Mouse (Mus musculus): ENCODE measurements around the gene Igf2. TPM values are rescaled to one million over a fixed set of nuclear protein-coding genes. Genes with fewer than 3 reads are reported as not detected.

Gene Igf2
- polyA plus RNA-seq, 1 experiment from 2014 or later, result 53.2 TPM

DNA sequence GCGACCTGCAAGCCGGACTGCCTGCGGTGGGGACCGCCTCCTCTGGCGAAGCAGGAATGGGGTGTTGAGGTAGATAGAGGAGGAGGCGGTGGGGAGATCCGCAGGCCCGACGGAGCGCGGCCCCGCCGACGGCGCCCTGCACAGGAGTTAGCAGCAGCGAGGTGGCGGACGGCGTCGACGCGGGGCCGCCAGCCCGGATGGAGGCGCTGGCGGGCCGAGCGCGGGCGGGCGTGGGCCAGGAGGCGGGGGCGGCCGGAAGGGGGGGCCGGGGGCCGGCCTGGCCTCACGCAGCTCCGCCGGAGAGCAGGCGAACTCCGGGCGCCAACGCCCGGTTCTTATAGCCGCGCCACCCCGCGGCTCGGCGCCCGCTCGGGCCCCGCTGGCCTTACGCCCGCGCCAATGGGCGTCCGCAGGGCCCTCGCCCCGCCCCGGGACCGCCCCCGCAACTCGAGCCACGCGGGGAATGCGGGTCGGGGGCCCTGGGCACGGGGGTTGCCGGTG, 7.4 kb downstream of the Igf2 start:
- DNase-seq (ENCODE audit: low spot score), result no peak

DNA sequence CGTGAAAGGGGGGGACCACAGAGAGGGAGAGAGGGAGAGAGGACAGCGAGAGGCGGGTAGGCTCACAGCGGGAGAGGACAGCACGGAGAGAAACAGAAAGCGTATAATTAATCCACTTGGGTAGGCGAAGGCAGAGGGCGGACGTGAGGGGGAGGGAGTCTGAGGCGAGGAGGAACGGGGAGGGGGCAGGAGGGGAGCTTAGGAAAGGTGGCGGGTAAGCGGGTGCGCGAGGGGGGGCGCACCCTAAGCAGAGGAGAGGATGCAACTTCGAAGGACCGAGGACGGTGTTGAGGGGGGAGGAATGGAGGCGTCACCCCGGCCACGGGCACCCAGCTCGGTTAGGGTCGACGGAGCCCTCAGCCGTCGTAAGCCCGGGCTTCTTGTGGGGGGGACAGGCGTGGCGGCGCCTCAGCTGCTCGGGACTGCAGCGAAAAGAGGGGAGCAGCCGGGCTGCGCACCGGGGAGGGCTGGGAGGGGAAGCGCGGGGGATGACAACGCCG, 7.9 kb downstream of the Igf2 start:
- peak; percentile 20 for DNase-seq (ENCODE audit: low spot score)

DNA sequence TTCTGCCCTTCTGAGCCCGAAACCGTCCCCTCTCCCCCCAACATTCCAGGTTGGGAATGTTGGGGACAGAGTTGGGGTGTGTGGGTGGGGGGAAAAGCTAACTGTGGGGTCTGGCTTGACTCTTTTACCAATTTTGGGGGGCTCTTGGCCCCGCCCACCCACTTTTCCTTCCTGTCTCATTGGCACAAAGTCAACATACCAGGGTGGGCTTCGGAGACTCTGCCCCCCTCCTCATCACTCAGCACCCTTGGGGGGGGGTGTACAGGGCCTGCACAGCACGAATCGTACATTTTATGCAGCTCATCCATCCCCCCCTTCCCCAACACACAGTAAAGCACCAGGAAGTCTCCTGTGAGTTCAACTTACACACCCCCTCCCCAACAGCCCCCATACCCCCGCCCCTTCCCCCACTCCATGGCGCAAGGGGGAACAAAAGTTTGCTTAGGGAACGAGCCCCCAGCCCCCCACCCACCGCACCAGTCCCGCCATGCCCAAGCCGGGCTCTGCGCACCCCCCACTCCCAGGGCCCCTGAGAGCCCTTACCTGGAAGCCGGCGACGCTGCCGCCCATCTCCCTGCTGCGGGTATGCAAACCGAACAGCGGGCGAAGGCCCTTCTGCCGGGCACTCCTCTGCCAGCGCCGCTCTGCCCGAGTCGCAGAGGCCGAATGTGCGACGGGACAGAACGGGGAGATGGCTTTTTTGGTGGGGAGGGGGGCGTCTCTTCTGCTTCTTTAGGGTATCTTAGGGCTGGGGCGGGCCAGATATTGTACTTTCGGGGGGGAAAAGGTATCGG, 8.6 kb downstream of the Igf2 start:
- no peak for DNase-seq (ENCODE audit: low spot score)

DNA sequence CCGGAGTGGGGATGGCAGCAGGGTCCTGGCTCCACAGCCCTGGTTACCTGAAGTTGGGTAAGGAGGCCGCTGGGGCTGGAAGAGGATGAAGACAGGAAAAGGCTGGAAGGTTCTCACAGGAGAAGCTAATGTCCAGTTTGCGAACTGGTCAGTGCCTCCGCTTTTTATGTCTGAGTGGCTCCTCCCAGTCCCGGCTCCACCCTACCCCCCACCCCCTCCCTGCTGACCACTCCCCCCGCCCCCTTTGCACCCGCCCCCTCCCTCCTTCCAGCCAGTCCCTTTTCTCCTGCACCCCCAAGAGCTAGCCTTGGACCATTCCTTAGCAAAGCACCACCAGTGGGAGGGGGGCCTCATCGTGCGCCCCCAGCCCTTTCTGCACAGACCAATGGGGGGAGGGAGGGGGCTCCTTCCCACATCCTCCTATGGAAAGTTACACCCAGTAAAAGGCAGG, 9.2 kb downstream of the Igf2 start:
- DNase-seq (ENCODE audit: low spot score), result no peak

DNA sequence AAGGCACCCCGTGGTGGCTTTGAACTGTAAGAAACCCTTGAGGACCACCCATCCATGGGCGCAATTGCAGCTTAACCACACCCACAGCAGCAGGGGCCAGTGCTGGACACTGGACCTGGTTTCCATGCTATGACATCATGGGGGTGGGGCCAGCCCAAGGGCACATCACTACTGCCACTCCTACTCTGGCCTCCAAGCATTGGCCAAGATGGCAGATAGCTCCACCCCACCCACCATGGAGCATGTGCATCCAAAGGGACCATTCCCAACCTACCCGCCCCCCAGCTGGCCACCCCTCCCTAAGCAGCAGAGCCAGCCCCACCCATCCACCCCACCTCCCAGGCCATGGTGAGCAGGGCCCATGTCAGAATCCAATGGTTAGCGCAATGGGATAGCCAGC, 10.6 kb downstream of the Igf2 start:
- DNase-seq (ENCODE audit: low spot score), result no peak

DNA sequence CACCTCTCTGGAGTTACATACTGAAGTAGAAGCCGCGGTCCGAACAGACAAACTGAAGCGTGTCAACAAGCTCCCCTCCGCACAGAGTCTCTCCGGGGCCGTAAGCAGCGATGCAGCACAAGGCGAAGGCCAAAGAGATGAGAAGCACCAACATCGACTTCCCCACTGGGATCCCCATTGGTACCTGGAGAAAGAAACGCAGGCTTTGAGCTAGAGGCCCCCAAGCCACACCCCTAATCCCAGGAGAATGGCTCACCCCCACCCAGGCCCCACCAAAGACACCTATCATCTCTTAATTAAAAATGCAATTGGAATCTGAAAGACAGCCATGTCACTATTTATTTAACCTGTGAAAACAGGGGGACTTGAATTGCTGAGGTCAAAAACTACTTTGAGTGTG, 11.0 kb downstream of the Igf2 start:
- no peak for DNase-seq (ENCODE audit: low spot score)

DNA sequence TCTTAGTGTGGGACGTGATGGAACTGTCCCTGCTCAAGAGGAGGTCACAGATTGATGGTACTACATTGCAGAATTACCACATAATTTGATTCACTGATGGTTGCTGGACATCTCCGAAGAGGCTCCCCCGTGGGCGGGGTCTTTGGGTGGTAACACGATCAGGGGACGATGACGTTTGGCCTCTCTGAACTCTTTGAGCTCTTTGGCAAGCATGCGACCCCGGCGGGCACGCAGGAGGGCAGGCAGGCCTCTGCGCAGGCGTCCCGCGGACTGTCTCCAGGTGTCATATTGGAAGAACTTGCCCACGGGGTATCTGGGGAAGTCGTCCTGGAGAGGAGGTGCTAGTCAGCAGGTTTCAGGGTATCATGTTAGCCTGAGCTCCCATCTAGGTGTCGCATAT, 12.9 kb downstream of the Igf2 start:
- DNase-seq (ENCODE audit: low spot score), result no peak

DNA sequence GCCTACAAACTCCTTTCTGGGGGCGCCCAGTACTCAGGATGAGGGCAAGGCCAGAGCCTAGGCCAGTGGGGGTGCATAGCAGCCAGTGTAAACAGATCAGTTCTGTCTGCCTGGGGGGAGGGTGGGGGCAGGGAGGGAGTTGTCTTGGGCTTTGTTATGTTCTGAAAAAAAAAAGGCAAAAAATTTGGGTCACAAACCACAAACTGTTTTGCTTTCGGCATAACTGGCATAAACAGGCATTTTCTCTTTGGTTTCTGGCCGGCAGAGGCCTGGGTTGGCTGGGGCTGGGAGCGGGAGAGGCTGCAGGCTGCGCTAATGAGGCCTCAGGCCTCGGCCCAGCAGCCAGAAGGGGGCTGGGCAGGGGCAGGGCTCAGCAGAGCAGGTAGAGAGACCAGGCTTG, 19.9 kb downstream of the Igf2 start:
- DNase-seq (ENCODE audit: low spot score), result no peak

DNA sequence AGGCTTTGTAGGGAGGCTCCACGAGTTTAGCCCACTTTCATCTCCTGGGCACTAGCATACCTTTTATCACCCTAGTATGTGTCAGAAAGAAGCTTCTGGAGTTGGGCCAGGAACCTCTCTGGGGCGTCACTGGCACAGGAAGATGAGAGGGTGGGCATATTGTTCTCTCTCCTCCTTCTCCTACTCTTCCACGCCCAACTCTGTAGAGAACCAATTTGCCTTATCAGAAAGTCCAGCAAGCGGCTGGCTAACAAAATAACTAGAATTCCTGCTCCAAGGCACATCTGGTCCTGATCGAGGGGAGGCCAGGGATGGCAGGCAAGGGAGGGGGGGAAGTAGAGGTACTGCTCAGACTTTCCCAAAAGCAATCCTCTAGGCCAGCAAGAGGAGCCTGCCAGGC, 21.6 kb downstream of the Igf2 start:
- DNase-seq (ENCODE audit: low spot score), result no peak

DNA sequence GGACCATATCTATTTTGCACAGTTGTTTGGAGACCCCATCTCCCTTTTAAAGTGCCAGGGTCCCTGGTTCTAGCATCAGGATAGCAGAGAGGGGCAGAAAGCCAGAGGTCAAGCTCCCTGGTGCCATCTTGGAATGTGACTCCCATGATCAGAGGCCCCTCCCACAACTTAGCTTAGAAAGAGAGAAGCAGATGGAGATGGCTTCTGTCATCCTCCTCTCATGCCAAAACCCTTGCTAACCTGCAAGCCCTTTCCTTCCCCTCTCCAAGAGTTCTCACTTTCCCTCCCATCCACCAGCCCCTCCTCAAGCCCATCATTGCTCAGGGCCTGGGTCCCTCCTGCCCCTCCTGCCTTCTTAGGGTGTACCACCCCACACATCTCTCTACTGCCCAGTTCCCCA, 30.4 kb downstream of the Igf2 start:
- DNase-seq (ENCODE audit: low spot score), result no peak

DNA sequence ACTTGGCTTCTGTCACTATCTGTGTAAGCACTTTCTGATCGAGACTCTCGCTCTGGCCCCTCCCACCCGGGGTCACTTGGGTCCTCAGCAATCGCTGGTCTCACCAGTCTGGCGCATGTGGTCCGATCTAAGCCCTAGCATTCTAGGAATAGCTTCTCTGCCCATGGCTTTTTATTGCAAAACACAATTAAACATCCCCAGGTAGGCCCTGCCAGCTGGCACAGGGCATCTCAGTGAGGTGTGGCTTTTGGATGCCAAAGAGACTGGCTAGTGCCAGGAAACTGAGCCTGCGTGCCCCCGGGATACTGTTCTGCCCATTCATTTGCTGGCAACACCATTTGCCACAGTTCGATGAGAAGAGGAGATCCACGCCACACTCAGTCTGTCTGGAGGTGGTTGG, 35.9 kb downstream of the Igf2 start:
- DNase-seq (ENCODE audit: low spot score), result no peak

DNA sequence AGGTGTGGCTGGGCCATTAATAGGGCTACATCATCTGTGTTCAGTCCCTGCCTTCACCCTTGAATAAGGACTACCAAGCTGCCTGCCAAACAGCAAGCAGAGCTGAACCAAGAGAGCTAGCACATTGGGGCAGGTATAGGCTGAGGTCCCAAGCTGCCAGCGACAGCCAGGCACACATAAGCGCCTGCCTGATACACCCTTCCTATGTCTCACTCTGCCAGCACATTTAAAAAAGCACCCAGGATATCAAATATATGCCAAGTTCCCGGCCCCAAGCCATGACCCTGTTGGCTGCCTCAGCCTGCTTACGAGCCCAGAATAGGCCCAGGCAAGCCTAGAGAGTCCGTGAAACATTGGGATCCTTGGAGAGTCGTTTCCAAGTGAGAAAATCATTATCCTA, 36.8 kb downstream of the Igf2 start:
- DNase-seq (ENCODE audit: low spot score), result no peak

DNA sequence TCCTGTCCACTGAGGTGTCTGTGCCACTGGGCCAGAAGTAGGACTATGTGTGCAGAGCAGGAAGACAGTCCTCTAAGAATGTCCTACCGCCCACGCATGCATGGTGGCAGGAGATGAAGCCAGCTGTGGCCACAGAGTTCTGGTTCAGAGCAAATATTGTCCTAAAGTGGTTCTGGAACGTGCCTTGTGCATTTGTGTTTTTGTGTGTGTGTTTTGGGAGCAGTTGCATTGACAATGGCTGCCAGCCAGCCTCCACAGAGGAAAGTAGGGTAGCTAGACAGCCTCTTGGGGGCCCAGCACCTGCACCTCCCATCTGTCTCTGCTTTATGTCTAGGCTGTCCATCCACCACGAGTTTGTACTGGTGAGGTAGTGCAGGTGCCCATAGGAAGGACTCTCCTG, 44.4 kb downstream of the Igf2 start:
- no peak for DNase-seq (ENCODE audit: low spot score)

DNA sequence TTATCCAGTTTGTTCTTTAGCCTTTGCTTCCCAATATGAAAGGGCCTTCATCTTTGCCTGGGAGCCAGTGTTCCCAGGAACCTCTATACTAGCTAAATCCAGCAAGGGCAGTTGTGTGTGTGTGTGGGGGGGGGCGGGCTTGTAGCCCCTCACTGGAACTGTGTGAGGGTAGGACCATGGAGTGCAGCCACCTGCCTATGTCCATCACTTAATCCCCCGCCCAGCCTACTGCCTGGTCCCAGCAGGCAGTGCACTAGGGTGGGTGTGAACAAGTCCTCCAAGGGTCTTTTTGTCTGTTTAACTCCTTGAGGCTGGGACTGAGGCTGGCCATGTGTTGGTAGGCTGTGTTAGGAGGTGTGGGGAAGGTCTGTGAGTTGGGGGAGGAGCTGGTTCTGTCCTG, 53.5 kb downstream of the Igf2 start:
- no peak for DNase-seq (ENCODE audit: low spot score)

DNA sequence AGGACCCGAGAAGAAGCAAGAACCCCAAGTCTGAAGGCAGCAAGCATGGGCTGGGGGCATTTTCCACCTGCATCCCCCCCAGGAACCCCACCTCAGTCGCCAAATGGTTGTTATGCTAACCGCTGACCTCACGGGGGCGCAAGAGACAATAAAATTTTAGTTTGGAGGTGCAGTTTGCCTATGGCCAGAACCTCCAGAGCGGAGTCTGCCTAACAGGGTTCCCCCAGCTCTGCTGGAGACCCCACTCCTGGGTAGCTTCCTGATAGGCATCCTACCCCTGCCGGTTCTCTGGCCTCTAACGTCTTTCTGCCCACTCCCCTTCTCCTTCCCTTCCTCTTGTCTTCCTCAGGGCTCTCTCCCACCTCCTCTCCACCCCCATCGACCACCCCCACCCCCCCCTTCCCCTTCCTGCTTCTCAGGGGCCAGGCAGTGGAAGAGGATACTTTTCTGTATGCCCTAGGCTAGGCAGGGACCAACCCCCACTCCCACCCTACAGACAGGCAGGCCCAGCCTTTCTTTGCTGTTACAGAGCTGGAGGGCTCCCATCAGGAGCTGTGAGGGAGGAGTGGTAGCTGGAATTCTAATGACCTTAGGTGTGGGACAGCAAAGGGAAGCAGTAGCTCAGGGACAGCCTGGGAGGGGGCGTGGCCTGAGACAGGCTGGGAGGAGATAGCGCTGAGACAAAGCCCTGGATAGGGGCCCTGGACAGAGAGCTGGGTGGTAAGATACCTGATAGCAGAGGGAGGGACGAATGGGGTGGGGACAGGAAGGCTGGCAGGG, 55.8 kb downstream of the Igf2 start:
- peak; percentile 67 for DNase-seq (ENCODE audit: low spot score)

DNA sequence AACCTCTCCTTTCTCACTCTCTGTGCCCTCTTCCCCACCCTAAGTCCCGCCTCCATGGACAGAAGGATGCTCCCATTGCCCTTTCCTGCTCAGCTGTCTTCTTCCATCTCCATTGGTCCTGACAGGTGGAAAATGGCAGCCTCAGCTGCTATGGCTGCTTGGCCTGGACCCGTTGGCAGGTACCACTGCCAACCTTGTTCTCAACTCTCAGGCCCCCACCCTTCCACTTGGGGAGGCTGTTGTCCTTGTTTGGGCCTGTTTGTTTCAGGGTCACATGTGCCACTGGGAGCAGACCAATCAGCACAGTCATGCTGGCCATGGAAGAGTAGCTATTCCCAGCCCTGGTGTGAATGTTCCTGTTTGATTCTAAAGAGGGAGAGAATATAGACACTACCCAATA, 65.7 kb downstream of the Igf2 start:
- DNase-seq (ENCODE audit: low spot score), result no peak

MicroRNA genes within 50 kb of the gene (microRNA counts, 519-probe panel; counts per million panel counts)
- 473 counts per million, percentile 71 among the panel's probes with 10 or more counts for microRNA mmu-miR-483

Small RNA genes lying within 50 kb of the gene (microRNA-seq; reads per million reads assigned to microRNA genes)
- gene Mir483 (ENCODE audit: borderline number of aligned reads), result 142 reads per million, percentile 50 among the genes with 10 or more reads in this experiment

Other genes with a start within 250 kb of the Igf2 start
- gene Syt8, start 232.0 kb downstream of the Igf2 start, polyA plus RNA-seq (2015; fragmentation: Nextera tagmentation; extraction: Ambion mirVana), result 0.34 and 0.75 TPM in 2 replicates
- gene Tnni2, start 225.0 kb downstream of the Igf2 start, polyA plus RNA-seq (2015; fragmentation: Nextera tagmentation; extraction: Ambion mirVana), result 14.1 and 14.3 TPM in 2 replicates
- 655 and 664 TPM in 2 replicates for gene Lsp1, start 206.0 kb downstream of the Igf2 start, polyA plus RNA-seq (2015; fragmentation: Nextera tagmentation; extraction: Ambion mirVana)
- gene Tnnt3, start 168.0 kb downstream of the Igf2 start, polyA plus RNA-seq (2015; fragmentation: Nextera tagmentation; extraction: Ambion mirVana), result 4.7 and 5.2 TPM in 2 replicates
- 20.1 and 20.7 TPM in 2 replicates for gene Mrpl23, start 134.1 kb downstream of the Igf2 start, polyA plus RNA-seq (2015; fragmentation: Nextera tagmentation; extraction: Ambion mirVana)
- gene Gm49394, start 3.1 kb upstream of the Igf2 start, polyA plus RNA-seq (2015; fragmentation: Nextera tagmentation; extraction: Ambion mirVana), result 0.08 TPM in 1 of 2 replicates, not detected in the other
- gene Ins2, start 76.6 kb upstream of the Igf2 start, polyA plus RNA-seq (2015; fragmentation: Nextera tagmentation; extraction: Ambion mirVana), result 1.5 and 2.3 TPM in 2 replicates